Mouse (Mus musculus) cerebellum, adult 2 months (tissue): ENCODE measurements at regions not wholly inside any gene's neighbourhood (a gene's known extent, or its start where the extent isn't known, plus 50 kb on each side); places are given as distances from the start of the nearest gene placed in this dataset.

Source experiments
- CTCF ChIP-seq: fragments of 200-500 bp; IDR thresholded peaks from 2 replicates; pipeline ENCODE4 v1.5.1; 2011; ENCODE audit warnings: low read depth, mild to moderate bottlenecking, control low read depth, low read length, moderate library complexity, borderline replicate concordance; ENCODE audit not compliant: insufficient read depth
- POLR2A ChIP-seq: fragments of 200-500 bp; IDR thresholded peaks from 2 replicates; pipeline ENCODE4 v1.6.1; 2011; ENCODE audit warnings: low read length, control low read depth, borderline replicate concordance; ENCODE audit not compliant: insufficient read depth

DNA sequence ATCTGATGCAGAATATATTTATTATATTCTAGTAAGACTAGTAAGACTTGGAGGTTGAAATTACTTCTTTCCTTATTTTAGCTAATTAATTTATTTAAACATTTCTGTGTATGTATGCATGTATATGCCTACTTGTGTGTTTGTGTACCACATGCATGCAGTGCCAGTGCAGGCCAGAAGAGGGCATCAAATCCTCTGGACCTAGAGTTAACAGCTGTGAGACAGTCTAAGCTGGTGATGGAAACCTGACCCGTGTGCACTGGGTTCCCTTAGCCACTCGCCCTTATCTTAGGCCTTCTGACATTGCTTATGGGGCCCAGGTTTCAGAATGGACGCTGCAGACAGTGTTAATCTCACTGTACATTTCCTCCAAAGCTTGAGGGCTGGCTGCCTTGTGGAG lies 302.2 kb downstream of the Lyplal1 start:
- no peak for TF ChIP-seq CTCF
- no peak for TF ChIP-seq POLR2A
